Mouse (Mus musculus) CH12F3 (cell line): ENCODE results near the gene 2610528A11Rik.

ENCODE experiments used
- in situ Hi-C: fragments of 300-500 bp; cut with MboI; formaldehyde crosslinking; loops from 2 replicates; pipeline ENCODE4 v1.14.3; 2020; ENCODE audit warnings: low sequenced_read_pairs

2610528A11Rik gene

GRCm38 (mm10) chr14:37095556-37095955 lies 18.3 kb downstream of the 2610528A11Rik start:
- in situ Hi-C loops: no loop called here

- in situ Hi-C loops: no loop called here
These were observed 19.4 kb downstream of the 2610528A11Rik start for GRCm38 (mm10) chr14:37094436-37094835.

- in situ Hi-C loops: no loop called here
These were observed 30.1 kb downstream of the 2610528A11Rik start for GRCm38 (mm10) chr14:37083755-37084154.

GRCm38 (mm10) chr14:37080724-37081123 lies 33.1 kb downstream of the 2610528A11Rik start:
- in situ Hi-C loops: no loop called here

GRCm38 (mm10) chr14:37068516-37068915 lies 45.3 kb downstream of the 2610528A11Rik start:
- in situ Hi-C loops: no loop called here

- in situ Hi-C loops: no loop called here
These were observed 46.2 kb downstream of the 2610528A11Rik start, which contains the start of gene Lrit2 for GRCm38 (mm10) chr14:37067629-37068028. Lrit2 (plus strand) TSS chr14:37067929.

GRCm38 (mm10) chr14:37066636-37067035 lies 47.2 kb downstream of the 2610528A11Rik start:
- in situ Hi-C loops: no loop called here

GRCm38 (mm10) chr14:37064849-37065248 lies 49.0 kb downstream of the 2610528A11Rik start:
- in situ Hi-C loops: no loop called here
